Mouse (Mus musculus) kidney, embryonic 14.5 days (tissue): ENCODE results near the gene Igf2r. TPM values are rescaled to one million over a fixed set of nuclear protein-coding genes. Genes with fewer than 3 reads are reported as not detected.

Experiments used
- ATAC-seq: fragments of 200-750 bp; cut with Nextera tagmentation; 2 replicates; pipeline ENCODE4 v1.8.0; 2017; ENCODE audit warnings: moderate number of reproducible peaks, mild to moderate bottlenecking, moderate TSS enrichment, moderate library complexity; ENCODE audit not compliant: low FRiP score, low TSS enrichment
- H3K27ac ChIP-seq: fragments of 300-500 bp; sonication (generic); 2 replicates; pipeline ENCODE4 v1.5.1; 2014; ENCODE audit warnings: low read depth, mild to moderate bottlenecking, low read length, moderate library complexity, mixed read lengths
- H3K27me3 ChIP-seq: fragments of 300-500 bp; sonication (generic); 2 replicates; pipeline ENCODE4 v1.6.1; 2014; ENCODE audit warnings: mild to moderate bottlenecking, low read length; ENCODE audit not compliant: control insufficient read depth, insufficient read depth
- H3K36me3 ChIP-seq: fragments of 300-500 bp; sonication (generic); 2 replicates; pipeline ENCODE4 v1.6.1; 2014; ENCODE audit warnings: low read length, mixed read lengths; ENCODE audit not compliant: control insufficient read depth, insufficient read depth
- H3K4me1 ChIP-seq: fragments of 300-500 bp; sonication (generic); 2 replicates; pipeline ENCODE4 v1.6.1; 2014; ENCODE audit warnings: low read length, mixed read lengths; ENCODE audit not compliant: control insufficient read depth, insufficient read depth
- H3K4me2 ChIP-seq: fragments of 300-500 bp; sonication (generic); replicated peaks from 2 replicates; pipeline ENCODE4 v1.6.1; 2014; ENCODE audit warnings: low read depth, mild to moderate bottlenecking, low read length
- H3K4me3 ChIP-seq: fragments of 300-500 bp; sonication (generic); 2 replicates; pipeline ENCODE4 v1.5.1; 2014; ENCODE audit warnings: mild to moderate bottlenecking, low read length
- H3K9ac ChIP-seq: fragments of 300-500 bp; sonication (generic); 2 replicates; pipeline ENCODE4 v1.6.1; 2014; ENCODE audit warnings: low read depth, mild to moderate bottlenecking, low read length, moderate library complexity
- H3K9me3 ChIP-seq: fragments of 300-500 bp; sonication (generic); 2 replicates; pipeline ENCODE4 v1.6.1; 2016; ENCODE audit warnings: low read length; ENCODE audit not compliant: control insufficient read depth
- WGBS: fragments of 180-500 bp; shearing (Covaris S2); extraction: QIAGEN DNeasy Blood & Tissue Kit; methylation state at CpG from one replicate; pipeline ENCODE4 v1.1.7; 2014; 5-methylcytosine and 5-hydroxymethylcytosine counted together
- polyA plus RNA-seq: library from polyadenylated mRNA; unstranded; fragments of >200 nt; fragmentation: Nextera tagmentation; extraction: Ambion mirVana; gene quantifications from 2 replicates; pipeline ENCODE4 v1.2.1, GENCODE M21; 2014

The Igf2r gene
- polyA plus RNA-seq, 1 experiment from 2014 or later: 37.8 TPM

- H3K4me1 ChIP-seq: no peaks in the 10 kb centered on the region
- no peaks in the 10 kb centered on the region for H3K9me3 ChIP-seq
- WGBS: 67% methylated on average over 13 of the region's 13 CpGs
- no peaks in the 10 kb centered on the region for H3K36me3 ChIP-seq
- no peak overlapping the region for H3K9ac ChIP-seq
- H3K4me3 ChIP-seq: no peak overlapping the region
- no peaks in the 10 kb centered on the region; the same call in 1 of the 2 replicates for H3K27me3 ChIP-seq
- H3K4me2 ChIP-seq: no peak overlapping the region
- H3K27ac ChIP-seq: no peak overlapping the region
- ATAC-seq: no peak
Measured at GRCm38 (mm10) chr17:12660572-12661260, 108.7 kb downstream of the Igf2r start.

GRCm38 (mm10) chr17:12659233-12659632 is 110.2 kb downstream of the Igf2r start:
- Histone ChIP-seq H3K9me3 (no peaks in the 10 kb centered on the region), H3K27ac (no peak overlapping the region), H3K4me1 (no peaks in the 10 kb centered on the region), H3K36me3 (no peaks in the 10 kb centered on the region), H3K27me3 (no peaks in the 10 kb centered on the region; the same call in 1 of the 2 replicates), H3K9ac (no peak overlapping the region), H3K4me3 (no peak overlapping the region), H3K4me2 (no peak overlapping the region)
- WGBS: 89% methylated on average over 10 of the region's 10 CpGs
- no peak for ATAC-seq

DNA sequence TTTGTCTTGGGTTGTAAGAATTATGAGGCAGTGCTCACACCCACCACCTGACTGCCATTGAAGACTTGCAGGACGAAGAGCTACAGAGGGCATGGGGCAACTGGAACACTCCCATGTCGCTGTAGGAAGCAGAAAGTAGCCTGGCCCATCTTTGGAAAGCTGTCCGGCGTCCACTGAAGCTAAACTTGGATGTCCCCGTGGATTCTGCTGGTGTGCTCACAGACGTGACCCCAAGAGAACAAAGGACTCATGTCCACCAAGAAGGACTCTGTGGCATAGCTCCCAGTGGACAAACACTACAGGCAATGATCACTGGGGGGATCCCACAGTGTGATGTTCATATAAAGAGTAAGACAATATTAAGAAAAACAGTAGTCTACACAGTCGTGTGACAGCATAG is 110.7 kb downstream of the Igf2r start:
- Histone ChIP-seq H3K36me3 (no peaks in the 10 kb centered on the region), H3K4me2 (no peak overlapping the region), H3K27ac (no peak overlapping the region), H3K9me3 (no peaks in the 10 kb centered on the region), H3K27me3 (no peaks in the 10 kb centered on the region; the same call in 1 of the 2 replicates), H3K4me3 (no peak overlapping the region), H3K4me1 (no peaks in the 10 kb centered on the region), H3K9ac (no peak overlapping the region)
- no peak for ATAC-seq
- 70% methylated on average over 7 of the region's 7 CpGs for WGBS

DNA sequence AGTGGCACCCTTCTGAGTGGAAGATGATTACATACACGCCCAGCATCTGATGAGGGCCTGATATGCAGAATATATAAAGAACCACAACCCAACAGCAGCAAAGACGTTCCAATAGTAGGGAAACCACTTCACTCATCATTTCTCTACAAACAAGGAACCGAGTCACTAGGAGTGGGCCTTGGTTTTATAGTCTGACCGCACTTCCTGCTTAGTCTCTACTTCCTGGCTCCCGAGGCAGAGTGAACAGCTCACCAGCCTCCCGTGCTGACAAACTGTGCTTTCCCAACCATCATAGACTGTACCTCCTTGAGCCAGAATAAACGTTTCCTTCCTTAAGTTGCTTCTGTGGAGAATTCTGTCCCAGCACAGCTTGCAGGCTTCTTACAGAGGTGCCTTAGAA is 113.6 kb downstream of the Igf2r start:
- WGBS: 63% methylated on average over 7 of the region's 7 CpGs
- ATAC-seq: no peak
- Histone ChIP-seq H3K27me3 (no peaks in the 10 kb centered on the region), H3K27ac (no peak overlapping the region), H3K4me2 (no peak overlapping the region), H3K36me3 (no peaks in the 10 kb centered on the region), H3K9me3 (no peaks in the 10 kb centered on the region), H3K4me1 (no peaks in the 10 kb centered on the region), H3K4me3 (no peak overlapping the region), H3K9ac (no peak overlapping the region)

GRCm38 (mm10) chr17:12654061-12654460 is 115.4 kb downstream of the Igf2r start:
- Histone ChIP-seq H3K27ac (no peak overlapping the region), H3K27me3 (no peaks in the 10 kb centered on the region), H3K9me3 (no peaks in the 10 kb centered on the region), H3K36me3 (no peaks in the 10 kb centered on the region), H3K4me1 (no peaks in the 10 kb centered on the region), H3K9ac (no peak overlapping the region), H3K4me2 (no peak overlapping the region), H3K4me3 (no peak overlapping the region)
- ATAC-seq: no peak
- 92% methylated on average over 3 of the region's 3 CpGs for WGBS

DNA sequence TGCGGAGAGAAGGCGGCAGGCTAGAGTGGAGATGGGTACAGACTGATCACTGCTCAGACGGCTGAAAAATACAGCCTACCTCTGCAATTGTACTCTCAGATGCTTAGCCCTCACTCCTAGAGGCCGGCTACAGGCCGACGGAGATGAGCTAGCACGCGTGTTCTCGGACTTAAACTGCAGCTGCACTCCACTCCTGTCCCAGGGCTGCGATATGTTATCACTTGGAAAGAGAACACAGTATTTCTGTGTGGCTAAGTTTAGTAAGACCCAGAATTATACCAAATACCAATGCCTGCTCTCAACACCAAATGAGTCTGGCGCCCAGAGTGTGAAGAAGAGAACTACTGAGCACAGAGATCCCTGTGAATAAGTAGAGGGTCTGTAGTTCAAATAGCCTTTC is 116.9 kb downstream of the Igf2r start:
- Histone ChIP-seq H3K9me3 (no peaks in the 10 kb centered on the region), H3K4me2 (no peak overlapping the region), H3K27ac (no peak overlapping the region), H3K9ac (no peak overlapping the region), H3K4me3 (no peak overlapping the region), H3K36me3 (no peaks in the 10 kb centered on the region), H3K27me3 (no peaks in the 10 kb centered on the region), H3K4me1 (no peaks in the 10 kb centered on the region)
- no peak for ATAC-seq
- WGBS: 90% methylated on average over 11 of the region's 11 CpGs

DNA sequence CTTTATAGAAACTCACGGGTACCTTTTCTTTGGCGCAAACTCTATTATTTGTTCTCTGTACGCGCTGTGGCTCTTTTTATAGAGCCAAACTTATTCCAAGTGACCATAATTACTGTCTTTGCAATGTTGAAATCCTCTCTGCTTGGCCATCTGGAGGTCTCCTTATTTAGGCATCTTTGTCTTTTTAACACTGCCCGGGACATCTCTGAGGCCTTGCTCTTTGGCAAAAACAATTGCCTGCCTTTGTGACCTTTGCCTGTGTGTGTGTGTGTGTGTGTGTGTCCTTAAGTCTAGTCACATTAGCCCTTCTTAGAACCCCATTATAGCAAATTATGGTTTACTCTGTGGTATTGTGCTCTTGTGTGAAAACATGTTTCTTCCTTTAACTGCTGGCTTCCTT is 124.0 kb downstream of the Igf2r start:
- Histone ChIP-seq H3K36me3 (no peaks in the 10 kb centered on the region), H3K4me3 (no peak overlapping the region), H3K27ac (no peak overlapping the region), H3K27me3 (no peaks in the 10 kb centered on the region), H3K9me3 (no peaks in the 10 kb centered on the region; the same call in 1 of the 2 replicates), H3K9ac (no peak overlapping the region), H3K4me2 (no peak overlapping the region), H3K4me1 (no peaks in the 10 kb centered on the region)
- ATAC-seq: no peak
- 91% methylated on average over 5 of the region's 5 CpGs for WGBS

DNA sequence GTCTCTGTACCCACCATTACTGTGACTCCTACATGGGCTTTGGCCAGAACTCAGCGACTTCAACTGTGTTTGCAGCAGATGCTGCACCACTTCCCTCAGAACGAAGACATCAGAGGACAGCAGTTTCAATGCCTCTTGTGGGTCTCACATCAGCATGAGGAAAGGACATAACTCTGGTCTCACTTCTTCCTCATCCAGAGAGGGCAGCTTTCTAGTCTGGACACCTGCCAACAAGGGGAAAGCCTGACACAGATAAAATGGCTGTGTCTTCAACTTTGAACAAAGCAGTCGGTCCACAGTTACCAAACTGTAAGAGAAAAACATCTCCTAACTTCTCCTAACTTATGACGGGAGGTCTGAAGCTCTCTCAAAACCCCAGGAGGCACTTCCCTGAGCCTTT is 128.4 kb downstream of the Igf2r start:
- Histone ChIP-seq H3K4me3 (no peak overlapping the region), H3K4me2 (no peak overlapping the region), H3K27me3 (no peaks in the 10 kb centered on the region), H3K4me1 (no peaks in the 10 kb centered on the region), H3K36me3 (no peaks in the 10 kb centered on the region), H3K9me3 (no peaks in the 10 kb centered on the region; the same call in 1 of the 2 replicates), H3K9ac (no peak overlapping the region), H3K27ac (no peak overlapping the region)
- no peak for ATAC-seq
- WGBS: 77% methylated on average over 4 of the region's 4 CpGs

DNA sequence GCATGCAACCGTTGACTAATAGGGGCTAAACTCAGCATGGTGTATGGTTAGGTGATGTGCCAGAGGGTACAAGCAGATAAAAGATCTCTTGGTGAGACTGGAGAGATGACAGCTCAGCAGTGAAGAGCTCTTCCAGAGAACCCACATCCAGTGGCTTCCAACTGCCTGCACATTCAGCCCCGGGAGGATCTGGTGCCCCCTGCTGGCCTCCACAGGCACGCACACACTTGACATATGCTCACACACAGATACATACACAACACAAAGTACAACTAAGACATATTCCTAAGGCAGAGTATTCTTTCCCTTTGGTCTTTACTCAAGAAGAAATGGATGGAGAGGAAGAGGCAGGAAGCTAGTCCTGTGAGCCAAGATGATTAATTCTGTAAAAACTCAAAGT is 129.9 kb downstream of the Igf2r start:
- no peak overlapping the region for H3K9ac ChIP-seq
- H3K36me3 ChIP-seq: no peaks in the 10 kb centered on the region
- no peak overlapping the region for H3K27ac ChIP-seq
- no peaks in the 10 kb centered on the region; the same call in 1 of the 2 replicates for H3K9me3 ChIP-seq
- 94% methylated on average over 3 of the region's 3 CpGs for WGBS
- ATAC-seq: no peak
- no peak overlapping the region for H3K4me3 ChIP-seq
- H3K27me3 ChIP-seq: no peaks in the 10 kb centered on the region
- no peak overlapping the region for H3K4me2 ChIP-seq
- no peaks in the 10 kb centered on the region for H3K4me1 ChIP-seq
